Mouse (Mus musculus) heart, embryonic 15.5 days (tissue): ENCODE measurements around the gene Rdh16f1. TPM values are rescaled to one million over a fixed set of nuclear protein-coding genes. Genes with fewer than 3 reads are reported as not detected.

Experiments used
- ATAC-seq: fragments of 200-750 bp; cut with Nextera tagmentation; replicated peaks from 2 replicates; pipeline ENCODE4 v1.8.0; 2017; ENCODE audit warnings: low read depth, moderate TSS enrichment; ENCODE audit not compliant: insufficient number of reproducible peaks, insufficient read depth, low FRiP score
- H3K27ac ChIP-seq: fragments of 300-500 bp; sonication (generic); 2 replicates; pipeline ENCODE4 v1.5.1; 2015; ENCODE audit warnings: mild to moderate bottlenecking, inconsistent platforms
- H3K27me3 ChIP-seq: fragments of 300-500 bp; sonication (generic); 2 replicates; pipeline ENCODE4 v1.6.1; 2015; ENCODE audit warnings: inconsistent platforms
- H3K36me3 ChIP-seq: fragments of 300-500 bp; sonication (generic); 2 replicates; pipeline ENCODE4 v1.6.1; 2015; ENCODE audit warnings: mild to moderate bottlenecking, inconsistent platforms
- H3K4me1 ChIP-seq: fragments of 300-500 bp; sonication (generic); replicated peaks from 2 replicates; pipeline ENCODE4 v1.6.1; 2015; ENCODE audit warnings: inconsistent platforms
- H3K4me2 ChIP-seq: fragments of 300-500 bp; sonication (generic); 2 replicates; pipeline ENCODE4 v1.6.1; 2015; ENCODE audit warnings: inconsistent platforms, mild to moderate bottlenecking, moderate library complexity
- H3K4me3 ChIP-seq: fragments of 300-500 bp; sonication (generic); 2 replicates; pipeline ENCODE4 v1.5.1; 2015; ENCODE audit warnings: mild to moderate bottlenecking, inconsistent platforms
- H3K9ac ChIP-seq: fragments of 300-500 bp; sonication (generic); 2 replicates; pipeline ENCODE4 v1.6.1; 2015; ENCODE audit warnings: mild to moderate bottlenecking, inconsistent platforms
- H3K9me3 ChIP-seq: fragments of 300-500 bp; sonication (generic); replicated peaks from 2 replicates; pipeline ENCODE4 v1.6.1; 2016; ENCODE audit warnings: inconsistent platforms
- WGBS: fragments of 180-500 bp; shearing (Covaris S2); methylation state at CpG from one replicate; pipeline ENCODE4 v1.1.7; 2015; ENCODE audit warnings: mixed read lengths; 5-methylcytosine and 5-hydroxymethylcytosine counted together
- polyA plus RNA-seq: library from polyadenylated mRNA; unstranded; fragments of >200 nt; fragmentation: Nextera tagmentation; extraction: Ambion mirVana; gene quantifications from 2 replicates; pipeline ENCODE4 v1.2.1, GENCODE M21; 2015

Rdh16f1 gene
- polyA plus RNA-seq, 1 experiment from 2014 or later = not detected

DNA sequence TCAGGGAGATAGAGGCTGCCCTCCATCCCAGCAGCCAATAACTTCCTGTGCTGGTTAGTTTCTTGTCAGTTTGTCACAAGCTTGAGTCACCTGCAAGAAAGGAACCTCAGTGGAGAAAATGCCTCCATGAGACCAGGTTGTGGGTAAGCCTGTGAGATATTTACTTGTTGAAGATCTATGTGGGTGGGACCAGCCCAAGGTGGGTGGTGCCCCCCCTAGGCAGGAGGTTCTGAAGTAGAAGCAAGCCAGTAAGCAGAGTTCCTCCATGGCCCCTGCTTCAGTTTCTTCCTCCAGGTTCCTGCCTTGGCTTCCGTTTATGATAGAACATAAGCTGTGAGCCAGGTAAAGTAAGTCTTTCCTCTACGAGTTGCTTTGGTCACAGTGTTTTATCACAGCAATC is 23.3 kb upstream of the Rdh16f1 start:
- ATAC-seq = no peak
- WGBS = 65% methylated on average over 2 of the region's 2 CpGs
- Histone ChIP-seq H3K9ac (no peak overlapping the region), H3K9me3 (no peaks in the 10 kb centered on the region), H3K4me2 (no peak overlapping the region), H3K36me3 (no peaks in the 10 kb centered on the region), H3K4me1 (peaks cover 20% of the 10 kb centered on the region), H3K4me3 (no peak overlapping the region), H3K27ac (no peak overlapping the region), H3K27me3 (no peaks in the 10 kb centered on the region; the same call in 1 of the 2 replicates)

DNA sequence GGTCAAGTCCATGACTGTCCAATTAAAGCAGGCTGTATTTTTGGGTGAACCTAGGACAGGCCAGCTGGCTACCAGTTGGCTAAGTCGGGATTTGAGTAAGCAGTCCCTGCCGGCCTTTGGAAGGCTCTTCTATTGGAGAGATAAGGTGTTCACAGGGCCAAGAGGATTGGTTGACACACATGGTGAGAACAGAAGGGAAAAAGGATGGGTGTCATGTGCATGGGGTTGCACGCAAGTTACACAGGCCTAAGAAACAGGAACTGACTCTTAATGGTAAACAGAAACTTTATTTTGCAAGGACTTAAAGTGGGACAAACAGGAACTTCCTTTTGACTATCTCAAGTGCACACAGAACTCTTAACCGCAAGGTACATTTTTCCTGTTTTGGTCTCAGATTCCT is 22.7 kb upstream of the Rdh16f1 start:
- no peak overlapping the region for H3K9ac ChIP-seq
- ATAC-seq = no peak
- H3K36me3 ChIP-seq = peaks cover 5% of the 10 kb centered on the region
- peaks cover 20% of the 10 kb centered on the region for H3K4me1 ChIP-seq
- no peak overlapping the region for H3K27ac ChIP-seq
- WGBS = 44% methylated on average over 4 of the region's 4 CpGs
- no peaks in the 10 kb centered on the region for H3K27me3 ChIP-seq
- no peak overlapping the region for H3K4me3 ChIP-seq
- H3K4me2 ChIP-seq = no peak overlapping the region
- no peaks in the 10 kb centered on the region for H3K9me3 ChIP-seq

DNA sequence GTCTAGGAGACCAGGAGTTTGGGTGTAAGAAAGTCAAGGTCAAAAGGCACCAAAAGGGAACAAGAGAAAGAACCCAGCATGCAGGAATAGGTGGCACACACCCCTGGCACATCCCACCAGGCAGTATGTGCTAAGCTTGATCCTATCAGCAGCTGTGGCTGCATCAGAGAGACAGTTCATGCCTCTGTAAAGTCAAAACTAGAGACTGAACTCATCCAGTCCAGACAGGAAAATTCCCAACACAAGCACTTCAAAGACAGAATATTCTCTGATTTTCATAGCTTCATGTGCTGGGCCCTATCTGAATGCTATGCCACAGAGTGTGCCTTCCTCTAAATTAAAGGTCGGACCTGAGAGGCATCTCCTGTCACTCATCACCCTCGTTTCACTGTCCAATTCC is 22.0 kb upstream of the Rdh16f1 start:
- no peak overlapping the region for H3K27ac ChIP-seq
- WGBS = 23% methylated on average over 2 of the region's 2 CpGs
- H3K4me3 ChIP-seq = no peak overlapping the region
- peaks cover 12% of the 10 kb centered on the region for H3K36me3 ChIP-seq
- ATAC-seq = no peak
- peaks cover 20% of the 10 kb centered on the region for H3K4me1 ChIP-seq
- no peak overlapping the region for H3K9ac ChIP-seq
- H3K27me3 ChIP-seq = no peaks in the 10 kb centered on the region
- H3K9me3 ChIP-seq = no peaks in the 10 kb centered on the region
- no peak overlapping the region for H3K4me2 ChIP-seq

DNA sequence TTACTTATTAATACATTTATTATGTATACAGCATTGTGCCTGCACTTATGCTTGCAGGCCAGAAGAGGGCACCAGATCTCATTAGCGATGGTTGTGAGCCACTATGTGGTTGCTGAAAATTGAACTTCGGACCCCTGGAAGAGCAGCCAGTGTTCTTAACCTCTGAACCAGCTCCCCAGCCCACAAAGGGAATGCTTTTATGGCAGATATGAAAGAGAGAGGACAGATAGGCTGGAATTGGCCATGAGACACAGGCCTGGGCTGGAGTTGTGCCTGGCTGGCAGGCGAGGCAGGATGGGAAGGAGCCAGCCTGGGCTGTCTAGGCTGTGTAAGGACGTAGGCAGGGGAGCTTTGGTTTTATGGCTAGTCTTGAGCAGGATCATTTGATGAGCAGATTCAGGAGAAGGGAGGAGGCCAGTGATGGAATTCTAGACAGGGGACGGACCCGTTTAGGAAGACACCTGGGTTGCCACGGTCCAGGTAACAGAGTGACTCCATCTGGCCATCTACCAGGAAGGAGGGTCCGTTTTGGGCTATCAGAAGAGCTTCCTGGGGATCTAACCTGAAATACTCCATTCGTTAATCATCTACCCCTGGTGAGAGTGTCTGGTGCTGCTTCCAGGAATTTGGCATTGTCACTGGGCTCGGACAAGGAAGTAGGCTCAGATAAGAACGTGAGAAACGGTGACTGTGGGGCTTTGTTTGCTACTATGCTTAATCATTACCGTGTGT is 21.3 kb upstream of the Rdh16f1 start:
- Histone ChIP-seq H3K4me1 (peaks cover 20% of the 10 kb centered on the region), H3K36me3 (peaks cover 19% of the 10 kb centered on the region), H3K9ac (no peak overlapping the region), H3K9me3 (no peaks in the 10 kb centered on the region), H3K27me3 (no peaks in the 10 kb centered on the region), H3K27ac (0 out of 2 replicates have a peak overlapping the region, but pooled peaks have one; percentile 32), H3K4me3 (peak overlapping the region; percentile 93), H3K4me2 (peak overlapping the region; percentile 66)
- no peak for ATAC-seq
- WGBS = 36% methylated on average over 13 of the region's 13 CpGs

DNA sequence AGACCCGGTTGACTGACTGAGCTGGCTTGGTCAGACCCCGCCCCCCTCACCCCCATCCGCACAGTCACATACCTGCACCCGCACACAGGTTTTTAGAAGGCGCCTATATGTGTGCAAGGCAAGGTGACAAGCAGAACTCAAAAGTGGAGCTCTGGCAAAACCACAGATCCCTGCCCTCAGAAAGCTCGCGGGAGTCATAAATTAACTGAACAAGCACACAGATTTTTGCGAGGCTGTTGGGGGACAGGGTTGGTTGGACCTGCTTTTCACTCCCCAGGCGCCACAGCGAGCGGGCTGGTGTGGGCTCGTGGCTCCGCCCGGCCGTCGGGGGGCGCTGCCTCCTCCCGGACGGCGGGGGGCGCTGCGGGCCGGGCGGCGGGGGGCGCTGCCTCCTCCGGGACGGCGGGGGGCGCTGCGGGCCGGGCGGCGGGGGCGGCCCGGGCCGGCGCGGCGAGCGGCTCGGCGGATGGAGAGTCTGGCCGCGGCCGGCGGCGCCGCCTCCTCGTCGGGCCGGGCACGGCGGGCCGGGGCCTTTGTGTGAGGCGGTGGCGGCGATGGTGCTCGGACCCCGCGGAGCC is 20.4 kb upstream of the Rdh16f1 start, which contains the start of gene Zbtb39:
TSS of gene Zbtb39 (plus strand) at position 456 of the 578 bp plus-strand sequence.
- peak within 1 kb of the TSS; percentile 80 for H3K27ac ChIP-seq
- no peaks in the 10 kb centered on the region for H3K27me3 ChIP-seq
- H3K9ac ChIP-seq = peak within 1 kb of the TSS; percentile 96
- peak; percentile 84 for ATAC-seq
- H3K36me3 ChIP-seq = peaks cover 28% of the 10 kb centered on the region
- under 1% methylated on average over 47 of the region's 61 CpGs for WGBS
- H3K9me3 ChIP-seq = no peaks in the 10 kb centered on the region
- H3K4me3 ChIP-seq = peak within 1 kb of the TSS; percentile 93
- H3K4me2 ChIP-seq = peak within 1 kb of the TSS; percentile 66
- peaks cover 20% of the 10 kb centered on the region for H3K4me1 ChIP-seq

DNA sequence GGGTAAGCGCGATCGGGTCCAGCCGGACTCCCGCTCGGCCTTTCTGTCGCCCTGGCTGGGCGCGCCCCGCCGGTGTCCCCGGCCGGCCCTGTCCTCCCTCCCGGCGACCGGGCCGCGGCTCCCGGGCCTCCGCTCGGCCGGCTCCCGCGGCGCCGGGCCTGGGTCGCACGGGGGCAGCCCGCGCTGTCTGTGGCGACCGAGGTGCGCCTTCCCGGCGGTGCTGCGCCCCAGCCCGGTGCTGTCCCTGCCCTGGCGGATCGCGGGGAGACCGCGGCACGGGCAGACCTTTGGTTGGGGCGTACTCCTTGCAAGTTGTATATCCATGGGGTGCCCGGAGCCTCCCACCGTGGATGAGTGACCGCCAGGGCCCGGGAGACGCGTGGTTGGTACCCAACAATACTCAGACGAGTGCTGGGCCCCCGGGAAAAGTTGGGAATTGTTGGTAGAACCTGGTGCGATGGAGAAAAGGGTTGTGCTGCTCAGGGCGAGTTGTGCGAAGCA is 19.9 kb upstream of the Rdh16f1 start:
- Histone ChIP-seq H3K27me3 (no peaks in the 10 kb centered on the region), H3K4me3 (peak overlapping the region; percentile 93), H3K4me1 (peaks cover 20% of the 10 kb centered on the region), H3K9me3 (no peaks in the 10 kb centered on the region), H3K36me3 (peaks cover 32% of the 10 kb centered on the region), H3K4me2 (peak overlapping the region; percentile 66), H3K27ac (peak overlapping the region; percentile 80), H3K9ac (peak overlapping the region; percentile 96)
- WGBS = under 1% methylated on average over 38 of the region's 55 CpGs
- ATAC-seq = peak; percentile 64

DNA sequence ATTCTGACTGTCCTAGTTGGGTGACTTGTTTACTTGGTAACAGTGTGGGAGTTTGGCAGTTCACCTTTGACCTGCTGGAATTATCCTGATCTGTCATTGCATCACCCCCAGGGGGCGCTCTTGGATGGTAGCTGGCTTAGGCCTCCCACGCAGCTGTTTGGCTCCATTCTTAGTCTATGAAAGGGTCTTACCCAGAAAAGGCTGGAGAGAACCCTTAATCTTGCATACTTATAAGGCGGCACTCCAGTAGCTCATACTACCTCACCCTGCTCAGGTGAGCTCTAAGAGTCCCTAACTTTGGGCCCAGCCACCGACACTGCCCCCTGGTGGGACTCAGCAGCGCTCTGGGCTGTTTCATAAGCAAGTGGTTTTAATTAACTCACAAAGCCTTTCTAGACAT is 14.9 kb upstream of the Rdh16f1 start:
- ATAC-seq = no peak
- H3K27me3 ChIP-seq = no peaks in the 10 kb centered on the region
- H3K27ac ChIP-seq = no peak overlapping the region
- H3K4me1 ChIP-seq = peaks cover 21% of the 10 kb centered on the region
- H3K36me3 ChIP-seq = peaks cover 37% of the 10 kb centered on the region
- H3K4me3 ChIP-seq = no peak overlapping the region
- 66% methylated on average over 5 of the region's 5 CpGs for WGBS
- H3K9me3 ChIP-seq = no peaks in the 10 kb centered on the region
- H3K4me2 ChIP-seq = no peak overlapping the region
- H3K9ac ChIP-seq = no peak overlapping the region

DNA sequence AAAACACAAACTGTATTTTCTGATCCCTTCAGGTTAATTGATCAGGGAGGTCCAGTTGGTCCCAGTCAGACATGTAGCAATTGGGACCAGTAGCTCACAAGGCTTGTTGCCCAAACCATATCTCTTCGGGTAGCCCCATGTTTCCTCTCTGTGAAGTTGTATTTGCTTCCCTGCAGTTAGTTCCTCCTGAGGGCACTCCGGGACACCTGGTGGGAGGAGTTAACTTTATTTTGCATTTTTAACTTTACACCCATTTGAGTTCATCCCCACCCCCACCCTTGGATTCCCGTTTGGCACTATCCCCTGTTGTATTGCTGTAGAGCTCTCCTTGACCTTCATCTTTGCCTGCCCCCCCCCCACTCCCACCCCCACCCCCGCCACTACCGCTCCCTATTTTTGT is 13.7 kb upstream of the Rdh16f1 start:
- no peak for ATAC-seq
- H3K4me3 ChIP-seq = no peak overlapping the region
- H3K27me3 ChIP-seq = no peaks in the 10 kb centered on the region
- H3K27ac ChIP-seq = no peak overlapping the region
- no peak overlapping the region for H3K9ac ChIP-seq
- H3K36me3 ChIP-seq = peaks cover 37% of the 10 kb centered on the region
- no peak overlapping the region for H3K4me2 ChIP-seq
- no peaks in the 10 kb centered on the region for H3K9me3 ChIP-seq
- 71% methylated on average over 5 of the region's 5 CpGs for WGBS
- peaks cover 17% of the 10 kb centered on the region for H3K4me1 ChIP-seq

DNA sequence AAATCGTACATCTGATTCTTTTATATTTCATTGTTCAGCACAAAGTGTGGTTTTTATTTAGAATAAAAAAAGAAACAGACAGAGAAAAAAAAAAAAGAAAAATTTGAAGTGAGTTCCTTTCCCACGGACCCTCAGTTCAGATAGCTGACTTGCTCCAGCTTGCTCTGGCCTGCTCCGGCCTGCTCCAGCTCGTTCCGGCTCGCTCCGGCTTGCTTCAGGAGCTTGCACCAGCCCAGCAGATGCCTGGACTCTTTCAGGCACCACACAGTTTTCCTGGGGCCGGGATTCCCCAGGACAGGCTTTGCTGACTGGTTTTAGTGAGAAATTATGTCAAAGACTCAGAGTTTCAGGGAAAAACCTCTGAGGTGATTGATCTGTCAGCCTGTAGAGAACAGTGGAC is 12.3 kb upstream of the Rdh16f1 start:
- H3K4me1 ChIP-seq = peaks cover 17% of the 10 kb centered on the region
- no peaks in the 10 kb centered on the region for H3K9me3 ChIP-seq
- H3K4me2 ChIP-seq = peak overlapping the region; percentile 66; the same call in 1 of the 2 replicates
- no peaks in the 10 kb centered on the region for H3K27me3 ChIP-seq
- ATAC-seq = no peak
- no peak overlapping the region for H3K9ac ChIP-seq
- 80% methylated on average over 8 of the region's 8 CpGs for WGBS
- no peak overlapping the region for H3K4me3 ChIP-seq
- peaks cover 28% of the 10 kb centered on the region; the same call in 1 of the 2 replicates for H3K36me3 ChIP-seq
- H3K27ac ChIP-seq = no peak overlapping the region

DNA sequence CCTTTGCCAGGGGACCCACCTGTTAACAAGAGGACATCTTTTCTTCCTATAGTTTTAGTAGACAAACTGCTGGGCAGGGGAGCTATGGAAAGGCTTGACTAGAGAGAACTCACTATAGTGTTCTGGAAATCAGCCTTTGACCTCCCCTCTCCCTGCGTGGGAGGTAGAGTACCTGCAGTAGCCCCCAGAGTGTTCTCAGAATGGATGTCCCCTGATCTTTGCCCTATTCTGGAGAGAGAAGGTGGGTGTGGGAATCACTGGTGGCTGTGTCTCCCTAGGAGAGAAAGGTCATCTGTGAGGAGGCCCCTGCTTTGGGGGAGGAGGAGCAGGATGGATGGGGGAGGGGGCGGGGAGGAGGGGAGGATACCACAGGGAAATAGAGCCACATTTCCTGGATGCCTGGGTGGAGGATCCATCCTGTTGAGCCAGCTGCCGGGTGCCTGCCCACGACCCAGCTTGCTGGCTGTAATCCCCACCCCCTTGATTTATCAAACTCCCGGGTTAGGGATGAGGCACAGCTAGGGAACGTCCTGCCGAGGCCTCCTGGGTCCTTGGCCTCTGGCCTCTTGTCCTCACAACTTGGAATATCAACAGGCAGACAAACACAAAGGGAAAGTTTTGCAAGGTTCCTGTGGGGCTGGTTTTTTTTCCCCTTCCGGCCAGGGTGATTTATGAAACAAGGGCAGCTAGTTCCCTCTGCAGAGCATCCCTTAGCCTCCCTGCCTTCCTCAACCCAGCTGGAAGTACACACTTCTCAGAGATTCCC is 10.6 kb upstream of the Rdh16f1 start:
- peak overlapping the region; percentile 66 for H3K4me2 ChIP-seq
- peaks cover 11% of the 10 kb centered on the region; the same call in 1 of the 2 replicates for H3K36me3 ChIP-seq
- no peaks in the 10 kb centered on the region for H3K9me3 ChIP-seq
- no peaks in the 10 kb centered on the region for H3K27me3 ChIP-seq
- peak overlapping the region; percentile 63 for H3K27ac ChIP-seq
- WGBS = 11% methylated on average over 8 of the region's 8 CpGs
- no peak overlapping the region; the same call in 1 of the 2 replicates for H3K9ac ChIP-seq
- no peak for ATAC-seq
- H3K4me1 ChIP-seq = peaks cover 17% of the 10 kb centered on the region
- H3K4me3 ChIP-seq = peak overlapping the region; percentile 50

DNA sequence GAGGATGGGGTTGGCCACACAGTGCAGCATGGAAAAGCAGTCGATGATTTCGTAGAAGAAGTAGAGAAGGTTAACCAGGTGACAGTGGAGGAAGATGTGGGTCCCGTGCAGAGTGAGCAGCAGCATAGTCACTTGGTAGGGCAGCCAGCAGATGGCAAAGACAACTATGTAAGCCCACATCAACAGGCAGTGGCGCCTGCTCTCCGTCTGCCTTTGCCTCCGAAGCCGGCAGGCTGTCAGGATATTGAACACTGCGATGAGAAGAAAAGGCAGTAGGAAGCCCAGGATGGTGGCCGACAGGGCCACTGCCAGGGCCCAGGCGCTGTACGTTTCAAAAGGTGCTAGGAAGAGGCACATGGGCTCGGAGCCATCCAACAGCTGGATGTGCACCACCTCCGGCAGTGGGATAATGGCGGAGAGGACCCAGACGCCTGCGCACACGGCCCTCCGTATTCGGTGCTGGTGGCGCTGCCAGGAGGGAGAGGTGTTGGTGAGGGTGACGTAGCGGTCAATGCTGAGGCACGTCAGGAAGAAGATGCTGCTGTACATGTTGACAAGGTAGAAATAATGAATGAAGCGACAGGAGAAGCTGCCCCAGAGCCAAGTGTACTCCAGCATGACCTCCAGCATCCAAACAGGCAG is 9.3 kb upstream of the Rdh16f1 start:
- Histone ChIP-seq H3K27me3 (no peaks in the 10 kb centered on the region), H3K9me3 (no peaks in the 10 kb centered on the region), H3K36me3 (peaks cover 5% of the 10 kb centered on the region; the same call in 1 of the 2 replicates), H3K9ac (peak overlapping the region; percentile 40; the same call in 1 of the 2 replicates), H3K27ac (peak overlapping the region; percentile 63), H3K4me2 (peak overlapping the region; percentile 66), H3K4me1 (peaks cover 29% of the 10 kb centered on the region), H3K4me3 (peak overlapping the region; percentile 50)
- no peak for ATAC-seq
- 42% methylated on average over 24 of the region's 24 CpGs for WGBS
